Mouse (Mus musculus) v-Abl transformed pro-B cells (cell line): ENCODE results near the gene Gsta4.
"Not testable (repeated sequence)": the region's sequence is repeated elsewhere in the genome, so short reads cannot be mapped to it uniquely, and the experiment has no call there.

Experiments
- in situ Hi-C, 2 experiments: fragments of 400-800 bp; cut with MboI; formaldehyde crosslinking; loops; one replicate each; pipeline ENCODE4 v1.15.1; 2025; ENCODE audit not compliant: unreplicated experiment in 2 of 2

Gsta4 gene

GRCm38 (mm10) chr9:78225304-78225703 is 42.7 kb downstream of the Gsta4 start:
- in situ Hi-C loops, result no loop called here

DNA sequence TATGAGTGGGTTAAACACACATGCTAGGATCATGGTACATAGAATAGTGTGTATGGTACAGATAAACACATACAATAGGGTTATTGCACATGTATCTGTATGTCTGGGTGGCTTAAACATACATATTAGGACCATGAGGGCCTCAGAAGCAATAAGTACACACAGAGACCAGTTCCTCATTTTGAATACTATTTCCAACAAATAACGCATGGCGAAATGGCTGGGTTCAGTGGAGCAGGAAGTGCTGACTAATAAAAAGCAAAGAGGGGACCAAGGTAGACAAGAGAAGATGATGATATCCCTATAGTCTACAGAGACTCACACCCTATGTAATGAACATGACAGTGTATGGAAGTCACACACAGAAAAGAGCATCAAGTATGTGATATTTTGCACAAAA is 45.5 kb downstream of the Gsta4 start:
- in situ Hi-C loops, result no loop called here

GRCm38 (mm10) chr9:78229658-78230057 is 47.1 kb downstream of the Gsta4 start:
- in situ Hi-C loops, result not testable (repeated sequence)

DNA sequence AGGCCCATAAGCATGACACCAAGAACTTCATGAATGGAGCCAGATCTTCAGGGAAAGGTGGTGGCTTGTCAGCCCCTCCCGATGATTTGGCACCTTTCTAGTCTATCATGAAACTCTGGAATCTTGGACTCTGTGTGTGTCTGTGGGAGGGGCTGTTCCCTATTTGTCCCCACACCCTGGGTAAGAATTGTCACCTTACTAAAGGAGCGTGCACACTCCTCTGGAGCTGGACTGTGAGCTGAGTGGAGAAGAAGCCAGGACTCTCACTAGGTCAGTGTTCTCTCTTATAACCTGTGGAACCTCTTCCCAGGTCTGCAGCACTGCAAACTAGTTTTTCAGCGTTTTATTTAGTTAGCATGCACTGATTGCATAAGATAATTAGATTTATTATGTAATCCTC is 47.9 kb downstream of the Gsta4 start, which contains the start of gene Gsta1:
TSS of gene Gsta1 (plus strand) at position 196 of the 400 bp plus-strand sequence.
- in situ Hi-C loops, result not testable (repeated sequence)

GRCm38 (mm10) chr9:78233121-78233695 is 50.6 kb downstream of the Gsta4 start:
- in situ Hi-C loops, result not testable (repeated sequence)

- in situ Hi-C loops, result not testable (repeated sequence)
Measured at GRCm38 (mm10) chr9:78255683-78256470, 73.3 kb downstream of the Gsta4 start.

DNA sequence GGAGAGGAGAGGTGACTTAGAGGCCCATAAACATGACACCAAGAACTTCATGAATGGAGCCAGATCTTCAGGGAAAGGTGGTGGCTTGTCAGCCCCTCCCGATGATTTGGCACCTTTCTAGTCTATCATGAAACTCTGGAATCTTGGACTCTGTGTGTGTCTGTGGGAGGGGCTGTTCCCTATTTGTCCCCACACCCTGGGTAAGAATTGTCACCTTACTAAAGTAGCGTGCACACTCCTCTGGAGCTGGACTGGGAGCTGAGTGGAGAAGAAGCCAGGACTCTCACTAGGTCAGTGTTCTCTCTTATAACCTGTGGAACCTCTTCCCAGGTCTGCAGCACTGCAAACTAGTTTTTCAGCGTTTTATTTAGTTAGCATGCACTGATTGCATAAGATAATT is 74.3 kb downstream of the Gsta4 start, which contains the start of gene Gm3776:
TSS of gene Gm3776 (plus strand) at position 216 of the 400 bp plus-strand sequence.
- in situ Hi-C loops, result not testable (repeated sequence)
